Mouse (Mus musculus) intestine, postnatal 0 days (tissue): ENCODE measurements around the gene Tmem130. TPM values are rescaled to one million over a fixed set of nuclear protein-coding genes. Genes with fewer than 3 reads are reported as not detected.

Source experiments
- ATAC-seq: fragments of 200-750 bp; cut with Nextera tagmentation; 2 replicates; pipeline ENCODE4 v1.8.0; 2017; ENCODE audit warnings: mild to moderate bottlenecking, moderate TSS enrichment, moderate library complexity
- H3K27ac ChIP-seq: fragments of 300-500 bp; sonication (generic); 2 replicates; pipeline ENCODE4 v1.5.1; 2014; ENCODE audit warnings: mild to moderate bottlenecking, low read depth, low read length, moderate library complexity
- H3K27me3 ChIP-seq: fragments of 300-500 bp; sonication (generic); replicated peaks from 2 replicates; pipeline ENCODE4 v1.6.1; 2014; ENCODE audit warnings: low read length, mixed read lengths; ENCODE audit not compliant: control insufficient read depth, insufficient read depth
- H3K36me3 ChIP-seq: fragments of 300-500 bp; sonication (generic); 2 replicates; pipeline ENCODE4 v1.6.1; 2014; ENCODE audit warnings: mild to moderate bottlenecking, moderate library complexity; ENCODE audit not compliant: control insufficient read depth, insufficient read depth
- H3K4me1 ChIP-seq: fragments of 300-500 bp; sonication (generic); replicated peaks from 2 replicates; pipeline ENCODE4 v1.6.1; 2014; ENCODE audit warnings: antibody characterized with exemption, low read length, mixed read lengths; ENCODE audit not compliant: control insufficient read depth, insufficient read depth
- H3K4me2 ChIP-seq: fragments of 300-500 bp; sonication (generic); replicated peaks from 2 replicates; pipeline ENCODE4 v1.6.1; 2014; ENCODE audit warnings: low read depth, mild to moderate bottlenecking, moderate library complexity
- H3K4me3 ChIP-seq: fragments of 300-500 bp; sonication (generic); 2 replicates; pipeline ENCODE4 v1.5.1; 2014; ENCODE audit warnings: low read depth, low read length
- H3K9ac ChIP-seq: fragments of 300-500 bp; sonication (generic); 2 replicates; pipeline ENCODE4 v1.6.1; 2014; ENCODE audit warnings: mild to moderate bottlenecking, low read depth, low read length
- H3K9me3 ChIP-seq: fragments of 300-500 bp; sonication (generic); 2 replicates; pipeline ENCODE4 v1.6.1; 2016; ENCODE audit warnings: mixed run types; ENCODE audit not compliant: control insufficient read depth
- CTCF ChIP-seq: sonication (generic); IDR thresholded peaks from 2 replicates; pipeline ENCODE4 v1.5.1; 2016; ENCODE audit warnings: low read depth, mild to moderate bottlenecking, control low read depth, antibody characterized with exemption, moderate library complexity
- WGBS: fragments of 180-500 bp; shearing (Covaris S2); extraction: QIAGEN DNeasy Blood & Tissue Kit; methylation state at CpG from one replicate; pipeline ENCODE4 v1.1.7; 2014; 5-methylcytosine and 5-hydroxymethylcytosine counted together
- polyA plus RNA-seq: library from polyadenylated mRNA; unstranded; fragments of >200 nt; fragmentation: Nextera tagmentation; extraction: Ambion mirVana; gene quantifications from 2 replicates; pipeline ENCODE4 v1.2.1, GENCODE M21; 2015

The Tmem130 gene
- polyA plus RNA-seq, 1 experiment from 2014 or later: 2.4 TPM

- Histone ChIP-seq H3K36me3 (peaks cover 8% of the 10 kb centered on the region), H3K27ac (no peak overlapping the region), H3K9ac (no peak overlapping the region), H3K4me3 (no peak overlapping the region), H3K27me3 (no peaks in the 10 kb centered on the region; the same call in 1 of the 2 replicates), H3K4me2 (no peak overlapping the region), H3K9me3 (no peaks in the 10 kb centered on the region), H3K4me1 (0 out of 2 replicates have a peak, but pooled peaks cover 5% of the 10 kb centered on the region)
- no peak for ATAC-seq
- TF ChIP-seq CTCF: no peak
- 70% methylated on average over 11 of the region's 11 CpGs for WGBS
Observed at GRCm38 (mm10) chr5:144766646-144767045, 5.0 kb upstream of the Tmem130 start.

- H3K4me2 ChIP-seq: no peak overlapping the region
- H3K27me3 ChIP-seq: peaks cover 3% of the 10 kb centered on the region
- peaks cover 2% of the 10 kb centered on the region; the same call in 1 of the 2 replicates for H3K36me3 ChIP-seq
- H3K4me3 ChIP-seq: no peak overlapping the region
- no peak for ATAC-seq
- no peak overlapping the region for H3K27ac ChIP-seq
- WGBS: 33% methylated on average over 7 of the region's 7 CpGs
- 0 out of 2 replicates have a peak, but pooled peaks cover 5% of the 10 kb centered on the region for H3K4me1 ChIP-seq
- H3K9ac ChIP-seq: no peak overlapping the region
- TF ChIP-seq CTCF: no peak
- H3K9me3 ChIP-seq: no peaks in the 10 kb centered on the region
Observed at GRCm38 (mm10) chr5:144766026-144766425, 4.4 kb upstream of the Tmem130 start.

GRCm38 (mm10) chr5:144758422-144758821, 3.2 kb downstream of the Tmem130 start:
- WGBS: 24% methylated on average over 8 of the region's 8 CpGs
- H3K9ac ChIP-seq: no peak overlapping the region
- no peak for ATAC-seq
- no peaks in the 10 kb centered on the region for H3K9me3 ChIP-seq
- no peaks in the 10 kb centered on the region for H3K4me1 ChIP-seq
- H3K4me2 ChIP-seq: no peak overlapping the region
- H3K27me3 ChIP-seq: peaks cover 8% of the 10 kb centered on the region
- no peak overlapping the region for H3K4me3 ChIP-seq
- H3K27ac ChIP-seq: no peak overlapping the region
- TF ChIP-seq CTCF: no peak
- H3K36me3 ChIP-seq: no peaks in the 10 kb centered on the region

- no peak overlapping the region for H3K4me3 ChIP-seq
- H3K4me2 ChIP-seq: no peak overlapping the region
- H3K27me3 ChIP-seq: peaks cover 8% of the 10 kb centered on the region
- peaks cover 3% of the 10 kb centered on the region; the same call in 1 of the 2 replicates for H3K4me1 ChIP-seq
- WGBS: 91% methylated on average over 9 of the region's 9 CpGs
- ATAC-seq: no peak
- TF ChIP-seq CTCF: no peak
- no peak overlapping the region for H3K27ac ChIP-seq
- H3K9ac ChIP-seq: no peak overlapping the region
- H3K9me3 ChIP-seq: no peaks in the 10 kb centered on the region
- no peaks in the 10 kb centered on the region for H3K36me3 ChIP-seq
Observed at GRCm38 (mm10) chr5:144757402-144757801, 4.2 kb downstream of the Tmem130 start.

- Histone ChIP-seq H3K27ac (no peak overlapping the region), H3K4me3 (no peak overlapping the region), H3K9me3 (no peaks in the 10 kb centered on the region), H3K9ac (no peak overlapping the region), H3K36me3 (no peaks in the 10 kb centered on the region), H3K27me3 (no peaks in the 10 kb centered on the region), H3K4me2 (no peak overlapping the region), H3K4me1 (peaks cover 4% of the 10 kb centered on the region; the same call in 1 of the 2 replicates)
- 42% methylated on average over 10 of the region's 10 CpGs for WGBS
- ATAC-seq: no peak
- TF ChIP-seq CTCF: no peak
Observed at GRCm38 (mm10) chr5:144755191-144755590, 6.4 kb downstream of the Tmem130 start.

- no peak overlapping the region for H3K4me3 ChIP-seq
- 0 out of 2 replicates have a peak, but pooled peaks have one; percentile 39 for ATAC-seq
- no peak overlapping the region for H3K4me2 ChIP-seq
- H3K4me1 ChIP-seq: peaks cover 4% of the 10 kb centered on the region; the same call in 1 of the 2 replicates
- H3K27me3 ChIP-seq: no peaks in the 10 kb centered on the region
- H3K9ac ChIP-seq: no peak overlapping the region
- no peaks in the 10 kb centered on the region for H3K9me3 ChIP-seq
- H3K27ac ChIP-seq: no peak overlapping the region
- peak; percentile 75 for TF ChIP-seq CTCF
- WGBS: 48% methylated on average over 7 of the region's 7 CpGs
- no peaks in the 10 kb centered on the region for H3K36me3 ChIP-seq
Observed at GRCm38 (mm10) chr5:144753041-144753440, 8.6 kb downstream of the Tmem130 start.
